Mouse (Mus musculus): ENCODE results near the gene Mrps5.

- no peak for TF ChIP-seq CTCF (IDR thresholded peaks at IDR 0.05; ENCODE audit: low read depth)
- TF ChIP-seq EP300 (IDR thresholded peaks at IDR 0.05; ENCODE audit: low read depth) = no peak
These were observed 457 bp downstream of the Mrps5 start for GRCm38 (mm10) chr2:127587514-127587844.

Data from heart, postnatal 0 days (tissue).